Mouse (Mus musculus): Measurements from ENCODE around the gene Kif5a.

The Kif5a gene

DNA sequence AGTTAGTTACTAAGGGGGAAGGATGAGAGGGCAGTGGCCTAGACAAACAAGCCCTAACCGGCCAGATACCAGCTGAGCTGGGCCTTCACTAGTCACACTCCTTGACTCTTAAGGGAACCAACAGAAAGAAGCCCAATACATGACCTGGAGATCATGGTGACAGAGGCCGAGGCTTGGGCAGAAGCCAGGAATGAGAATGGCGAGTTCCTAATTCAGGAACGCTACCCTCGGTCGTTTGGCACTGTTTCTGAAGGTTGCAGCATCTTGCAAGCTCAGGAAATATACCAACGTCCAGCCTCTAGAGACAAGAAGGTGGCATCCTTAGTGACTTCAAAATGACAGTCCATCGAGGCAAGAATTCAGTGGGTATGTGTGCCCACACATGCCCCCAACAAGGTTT is 1.2 kb upstream of the Kif5a start:
- DNase-seq = no peak

DNA sequence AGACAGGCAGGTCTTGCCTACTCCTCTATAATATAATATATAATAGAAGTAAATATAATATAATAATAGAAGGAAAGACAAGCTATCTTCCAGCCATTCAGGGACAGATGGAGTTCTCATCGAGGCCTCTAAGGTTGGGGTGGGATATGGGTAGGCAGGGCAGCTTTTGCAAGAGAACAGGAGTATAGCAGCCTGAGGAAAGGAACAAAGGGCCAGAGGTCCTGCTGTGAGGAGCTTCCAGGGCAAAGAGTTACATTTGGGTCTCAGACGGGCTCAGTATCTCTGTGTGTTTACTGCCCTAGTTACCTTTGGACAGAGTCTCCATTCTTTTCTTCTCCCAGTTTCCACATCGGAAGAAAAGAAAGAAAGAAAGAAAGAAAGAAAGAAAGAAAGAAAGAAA is 483 bp upstream of the Kif5a start:
- DNase-seq = no peak

DNA sequence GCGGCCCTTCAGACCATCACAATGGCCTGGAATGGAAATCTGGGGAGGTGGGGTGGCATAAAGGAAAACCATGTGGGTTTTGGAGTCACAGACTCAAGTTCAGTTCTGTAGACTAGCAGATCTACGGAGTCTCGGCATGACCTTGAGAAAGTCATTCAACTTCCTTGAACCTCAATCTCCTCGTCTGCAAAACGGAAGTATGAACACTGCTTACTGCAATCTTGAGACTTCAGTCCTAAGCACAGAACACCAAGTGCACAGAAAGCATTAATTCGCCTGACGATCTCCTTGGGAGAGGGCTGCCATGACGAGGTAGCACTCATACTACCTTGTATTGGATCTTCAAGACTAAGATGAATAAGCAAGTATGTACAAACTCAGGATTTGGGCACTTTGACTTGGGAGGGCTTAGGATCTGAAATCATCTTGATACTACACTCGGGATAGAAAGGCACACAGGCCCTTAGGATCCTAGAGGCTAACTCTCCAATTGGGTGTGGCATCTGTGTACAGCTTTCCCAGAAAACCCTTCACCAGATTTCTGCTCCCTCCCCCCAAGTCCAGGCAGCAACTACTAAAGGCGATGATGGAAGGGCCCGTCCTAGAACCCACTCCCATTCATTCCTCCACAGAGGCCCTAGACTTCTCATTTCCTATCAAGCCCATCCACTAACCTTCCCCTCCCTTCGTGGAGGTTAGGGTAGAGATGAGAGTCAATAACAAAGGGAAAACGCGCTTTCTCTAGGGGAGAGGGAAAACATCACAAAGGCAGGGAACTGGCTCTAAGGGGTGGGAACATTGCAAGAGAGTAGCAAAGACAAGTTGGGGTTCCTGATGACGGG is 1.2 kb downstream of the Kif5a start:
- DNase-seq = no peak

DNA sequence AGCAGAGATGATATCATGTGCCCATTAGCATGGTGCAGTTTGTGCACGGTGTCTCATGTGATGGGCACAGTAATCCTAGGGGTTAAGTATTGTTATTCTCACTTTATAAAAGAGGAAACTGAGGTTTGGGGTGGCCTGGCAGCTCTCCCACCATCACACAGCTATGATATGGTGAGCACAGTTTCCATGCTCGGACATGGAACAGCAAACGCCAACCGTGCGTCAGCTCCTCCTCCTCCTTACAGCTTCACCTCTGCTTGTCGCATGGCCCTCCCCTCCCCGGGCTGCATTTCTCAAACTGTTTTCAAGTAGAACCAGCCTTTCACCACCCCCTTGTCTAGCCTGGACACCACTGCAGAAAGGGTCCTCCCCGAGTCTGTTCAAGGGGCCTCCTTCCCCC is 4.7 kb downstream of the Kif5a start:
- DNase-seq = no peak

DNA sequence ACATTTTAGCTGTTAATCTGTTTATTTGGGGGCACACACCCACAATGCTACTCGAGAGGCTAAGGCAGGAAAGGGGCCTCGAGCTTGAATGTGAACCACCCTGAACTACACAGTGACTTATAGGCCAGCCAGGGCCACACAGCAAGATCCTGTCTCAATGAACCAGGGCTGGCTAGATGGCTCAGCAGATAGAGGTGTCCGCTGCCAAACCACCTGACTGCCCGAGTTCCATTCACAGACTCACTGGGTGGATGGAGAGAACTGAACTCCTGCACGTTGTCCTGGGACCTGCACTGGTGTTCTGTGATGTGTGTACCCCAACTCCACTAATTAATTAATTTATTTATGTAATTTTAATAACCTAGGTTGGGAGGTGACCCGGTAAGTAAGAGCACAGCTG is 5.4 kb downstream of the Kif5a start:
- DNase-seq = no peak

DNA sequence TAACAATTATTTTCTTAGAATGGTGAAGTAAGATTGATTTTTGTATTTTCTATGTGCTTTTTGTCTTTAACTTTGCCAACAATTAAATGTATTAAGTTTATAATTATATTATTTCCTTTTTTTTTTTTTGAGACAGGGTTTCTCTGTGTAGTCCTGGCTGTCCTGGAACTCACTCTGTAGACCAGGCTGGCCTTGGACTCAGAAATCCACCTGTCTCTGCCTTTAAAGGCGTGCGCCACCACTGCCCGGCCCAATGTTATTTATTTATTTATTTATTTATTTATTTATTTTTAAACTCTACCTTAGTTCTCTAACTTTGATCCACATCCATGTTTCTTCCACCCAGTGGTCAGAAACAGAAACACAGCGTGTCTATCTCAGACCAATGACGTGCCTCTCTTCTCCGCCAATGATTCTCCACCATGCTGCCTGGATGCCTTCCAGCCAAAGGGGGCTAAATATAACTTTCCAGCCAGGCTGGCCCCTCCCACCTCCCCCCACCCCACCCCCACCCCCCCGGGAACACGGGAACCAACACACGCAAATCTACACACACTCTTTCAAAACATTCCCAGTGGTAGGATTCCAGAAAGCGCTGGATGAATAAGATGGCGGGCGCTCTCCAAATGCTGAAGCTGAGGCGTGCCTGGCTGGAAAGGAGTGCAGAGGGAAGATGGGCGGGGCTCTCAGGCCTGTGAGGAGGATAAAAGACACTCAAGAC is 7.4 kb downstream of the Kif5a start:
- DNase-seq = peak; percentile 73

DNA sequence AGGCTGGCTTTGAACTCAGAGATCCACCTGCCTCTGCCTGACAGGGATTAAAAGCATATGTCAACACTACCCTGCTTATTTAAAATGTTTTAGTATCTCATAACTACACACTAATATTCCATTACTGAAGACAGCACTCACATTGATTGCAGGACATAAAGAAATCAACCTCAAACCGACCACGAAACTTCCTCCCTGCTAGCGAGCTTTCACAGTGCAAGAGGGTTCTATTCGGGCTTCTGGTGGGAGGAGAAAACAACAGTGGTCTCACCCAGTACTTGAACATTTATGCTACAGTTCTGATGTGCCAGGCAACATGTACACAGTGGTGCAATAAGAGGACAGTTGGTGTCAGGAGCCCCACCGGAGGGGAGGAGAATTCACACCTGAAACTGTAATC is 12.3 kb downstream of the Kif5a start:
- DNase-seq = no peak

DNA sequence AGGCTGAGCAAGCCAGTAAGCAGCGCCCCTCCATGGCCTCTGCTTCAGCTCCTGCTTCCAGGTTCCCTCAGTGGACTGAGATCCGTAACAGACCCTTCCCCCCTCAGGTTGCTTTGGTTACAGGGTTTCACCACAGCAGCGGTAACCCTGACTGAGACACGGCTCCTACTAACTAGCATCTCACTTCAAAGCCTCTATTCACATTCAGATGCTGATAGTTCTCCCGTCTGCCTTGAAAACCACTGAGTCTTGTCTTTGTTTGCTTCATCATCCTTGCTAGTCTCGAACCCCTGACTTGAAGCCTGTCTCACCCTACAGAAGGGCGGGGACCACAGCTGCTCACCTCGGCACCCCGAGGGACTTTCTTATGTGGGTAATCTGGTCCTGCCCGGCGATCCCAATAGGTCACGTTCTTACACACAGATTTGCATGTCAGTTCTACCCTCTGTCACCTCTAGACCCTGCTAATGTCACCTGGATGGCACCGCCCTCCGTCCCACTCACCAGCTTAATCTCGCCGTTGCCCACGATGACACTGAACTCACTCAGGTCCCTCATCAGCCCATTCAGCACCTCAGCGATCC is 24.8 kb downstream of the Kif5a start:
- DNase-seq = no peak

DNA sequence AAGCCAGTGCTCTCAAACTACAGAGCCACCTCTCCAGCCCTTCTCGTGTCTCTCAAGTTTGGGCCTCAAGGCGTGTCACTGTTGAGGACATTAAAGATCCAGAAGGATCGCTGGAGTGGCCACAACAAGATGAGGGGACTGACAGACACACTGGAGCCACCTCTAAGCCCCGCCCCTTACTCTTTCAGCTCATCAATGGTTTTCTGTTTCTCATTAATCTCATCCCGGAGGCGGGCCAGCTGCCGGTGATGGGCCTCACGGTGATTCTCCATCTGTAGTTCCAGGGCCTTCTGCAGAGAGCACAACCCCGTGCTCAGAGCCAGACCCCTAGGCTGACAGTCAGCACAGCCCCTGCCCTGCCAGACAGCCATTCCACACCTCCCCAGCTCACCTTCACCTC is 26.6 kb downstream of the Kif5a start:
- no peak for DNase-seq

DNA sequence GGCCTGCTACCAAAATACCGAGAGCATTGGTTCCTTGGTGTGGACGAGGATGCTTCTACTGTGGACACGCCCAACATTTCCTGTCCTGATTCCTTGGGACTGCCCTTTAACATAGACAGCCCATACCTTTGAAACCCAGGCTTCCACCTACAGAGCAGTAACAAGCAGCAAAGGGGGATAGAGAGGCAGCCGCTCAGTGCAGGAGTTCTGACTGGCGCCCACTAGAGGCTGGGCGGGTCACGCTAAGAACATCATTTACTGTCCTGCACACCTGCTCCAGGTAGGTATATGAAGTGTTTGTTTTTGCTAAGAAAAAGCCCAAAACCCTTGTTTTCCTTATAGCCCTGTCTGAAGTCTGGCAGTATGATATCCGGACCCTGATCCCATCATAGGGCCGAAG is 30.0 kb downstream of the Kif5a start:
- no peak for DNase-seq

DNA sequence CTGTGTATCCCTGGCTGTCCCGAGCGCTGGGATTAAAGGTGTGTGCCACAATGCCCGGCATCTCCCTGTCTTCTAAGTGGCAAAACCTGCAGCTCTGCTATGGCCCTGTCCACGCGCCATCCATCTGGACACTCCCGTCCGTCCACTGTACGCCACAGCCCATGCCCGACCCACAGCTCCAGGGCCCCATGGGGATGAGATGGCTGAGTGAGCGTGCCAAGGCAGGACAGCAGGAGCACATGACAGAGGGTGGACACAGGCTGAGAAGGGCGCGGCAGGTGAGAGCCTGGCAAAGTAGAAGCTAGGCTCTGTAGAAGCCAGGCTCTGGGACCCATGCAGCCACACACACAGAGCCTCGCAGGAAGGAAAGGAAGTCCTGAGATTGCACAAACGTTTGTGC is 31.4 kb downstream of the Kif5a start:
- DNase-seq = no peak

DNA sequence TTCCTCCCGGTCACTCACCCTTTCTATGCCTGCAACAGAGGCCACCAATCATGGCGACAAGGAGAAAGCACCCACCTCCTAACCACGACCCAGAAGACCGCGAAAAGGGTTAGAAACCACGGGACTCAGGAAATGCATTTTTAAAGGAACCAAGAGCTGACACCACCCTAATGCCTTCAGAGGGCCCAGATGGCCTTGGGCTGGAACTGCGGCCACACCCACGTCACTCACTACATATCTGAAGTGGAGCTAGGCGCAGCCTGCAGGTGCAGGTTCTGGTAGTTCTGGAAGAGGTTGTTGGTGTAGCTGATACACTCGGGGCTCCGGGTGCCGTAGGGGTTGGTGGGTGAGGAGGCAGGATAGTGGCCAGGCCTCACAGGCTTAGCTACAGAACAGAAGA is 32.5 kb downstream of the Kif5a start:
- no peak for DNase-seq

DNA sequence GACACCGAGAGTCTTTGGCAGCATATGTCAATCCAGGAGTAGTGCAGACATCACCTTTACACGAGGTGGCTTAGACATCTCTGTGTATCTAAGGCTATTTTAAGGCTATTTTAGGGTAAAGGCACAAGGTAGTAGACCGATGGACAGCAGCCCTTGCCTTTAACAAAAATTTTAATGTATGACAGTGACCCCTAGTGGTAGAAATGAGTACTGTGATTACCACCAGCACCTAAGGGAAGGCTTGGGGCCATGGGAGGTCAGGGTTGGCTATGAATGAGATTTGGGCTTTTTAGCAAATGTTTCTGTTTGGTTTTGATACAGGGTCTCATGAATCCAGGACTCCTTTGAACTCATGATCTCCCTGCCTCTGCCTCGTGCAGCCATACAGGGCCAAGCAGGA is 34.3 kb downstream of the Kif5a start:
- peak; percentile 65 for DNase-seq

DNA sequence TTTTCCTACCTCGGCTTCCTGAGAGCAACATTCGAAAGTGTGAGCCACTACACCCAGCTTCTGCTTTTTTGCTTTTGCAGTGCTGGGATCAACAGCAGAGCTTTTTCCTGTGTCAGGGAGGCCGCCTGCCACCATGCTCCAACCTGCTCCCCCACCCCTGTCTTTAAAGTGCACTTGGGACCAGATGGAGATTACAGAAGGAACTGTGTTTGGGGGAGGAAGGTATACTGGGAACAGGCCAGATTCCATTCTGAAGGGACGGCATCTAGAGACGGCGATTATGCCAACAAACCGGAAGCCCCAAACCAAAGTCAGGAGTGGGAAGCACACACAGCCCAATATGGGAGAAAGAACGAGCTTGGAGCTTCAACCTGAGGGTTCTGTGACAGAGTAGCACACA is 36.0 kb downstream of the Kif5a start:
- no peak for DNase-seq

DNA sequence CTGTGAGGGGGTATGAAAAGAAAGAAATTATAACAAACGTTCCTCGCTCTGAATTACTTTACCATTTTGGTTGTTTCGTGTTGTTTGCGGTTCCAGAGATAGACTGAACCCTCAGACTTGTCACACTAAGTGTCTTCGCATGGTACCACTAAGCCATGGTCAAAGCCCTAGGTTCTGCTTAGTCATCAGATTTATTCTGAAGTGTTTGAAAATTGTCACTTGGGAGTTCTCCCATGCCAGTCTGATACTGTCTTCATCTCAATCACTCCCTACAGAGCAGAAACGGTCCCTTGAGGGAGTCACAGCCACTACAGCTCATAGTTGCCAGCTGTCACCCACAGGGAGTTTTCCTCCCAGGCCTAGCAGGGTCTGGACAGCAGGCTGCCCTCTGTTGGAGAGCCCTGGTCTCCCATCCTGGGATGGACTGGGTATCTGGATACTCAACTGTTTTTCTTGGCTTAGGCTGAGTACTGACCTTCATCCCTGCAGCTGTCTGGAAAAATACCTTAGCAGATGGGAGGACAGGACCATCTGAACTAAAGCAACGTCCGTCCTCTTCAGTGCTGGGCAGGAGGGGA is 36.7 kb downstream of the Kif5a start:
- peak; percentile 19 for DNase-seq

DNA sequence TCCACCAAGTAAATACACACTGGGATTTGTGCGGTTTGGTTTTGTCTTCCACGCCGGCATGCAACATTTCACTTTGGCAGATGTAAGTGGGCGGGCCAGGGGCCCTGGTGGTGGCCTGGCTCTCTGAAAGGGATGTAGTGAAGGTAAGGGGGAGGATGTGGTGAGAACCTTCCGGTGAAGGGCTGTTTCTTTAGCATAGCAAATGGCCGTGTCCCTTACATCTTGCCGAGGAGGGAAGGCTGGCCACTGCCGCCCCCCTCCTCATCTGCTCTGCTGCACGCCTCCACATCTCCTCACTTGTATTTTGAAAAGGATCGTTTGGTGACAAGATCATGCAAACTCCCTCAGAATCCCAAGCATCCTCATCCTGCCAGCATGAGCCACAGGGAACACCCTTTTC is 37.4 kb downstream of the Kif5a start:
- DNase-seq = no peak

DNA sequence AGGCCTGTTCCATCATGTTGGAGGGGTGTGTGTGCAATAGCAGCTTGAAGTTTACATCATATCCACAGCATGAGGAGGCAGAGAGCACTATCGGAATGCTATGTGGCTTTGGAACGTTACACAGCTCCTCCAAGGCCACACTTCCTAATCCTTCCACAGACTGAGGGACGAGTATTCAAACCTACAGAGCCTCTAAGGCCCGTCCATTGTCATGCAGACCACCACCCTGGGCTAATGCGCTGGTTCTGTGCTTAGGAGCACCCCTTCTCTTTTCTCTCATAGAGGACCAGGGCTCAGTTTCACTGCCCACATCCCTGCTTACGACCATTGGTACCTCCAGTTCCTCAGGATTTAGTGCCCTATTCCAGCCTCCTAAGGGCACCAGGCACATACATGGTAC is 37.9 kb downstream of the Kif5a start:
- DNase-seq = no peak

DNA sequence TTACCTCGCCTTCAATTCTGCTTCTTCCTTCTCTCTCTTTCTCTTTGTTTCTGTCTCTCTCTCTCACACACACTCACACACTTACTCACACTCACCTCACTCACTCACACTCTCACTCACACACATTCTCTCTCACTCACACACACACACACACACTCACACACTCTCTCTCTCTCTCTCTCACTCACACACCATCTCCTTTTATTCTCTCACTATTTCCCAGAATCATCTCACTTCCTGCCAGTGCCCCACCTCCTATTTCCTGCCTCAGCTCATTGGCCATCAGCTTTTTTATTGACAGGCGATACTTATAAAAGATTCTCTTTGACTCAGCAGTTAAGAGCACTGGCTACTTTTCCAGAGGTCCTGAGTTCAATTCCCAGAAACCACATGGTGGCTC is 44.8 kb downstream of the Kif5a start:
- DNase-seq = no peak

DNA sequence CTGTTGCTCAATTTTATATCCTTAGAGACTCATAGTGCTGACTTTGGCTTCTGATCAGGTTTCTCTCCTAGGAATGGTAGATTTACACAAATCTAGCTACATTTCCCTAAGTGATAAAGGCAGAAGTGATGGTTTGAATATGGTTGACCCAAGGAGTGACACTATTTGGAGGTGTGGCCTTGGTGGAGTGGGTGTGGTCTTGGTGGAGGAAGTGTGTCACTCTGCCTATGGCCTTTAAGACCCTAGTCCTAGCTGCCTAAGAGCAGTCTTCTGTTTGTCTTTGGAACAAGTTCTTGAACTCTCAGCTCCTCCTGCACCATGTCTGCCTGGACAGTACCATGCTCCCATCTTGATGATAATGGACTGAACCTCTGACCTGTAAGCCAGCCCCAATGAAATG is 46.0 kb downstream of the Kif5a start:
- DNase-seq = no peak

DNA sequence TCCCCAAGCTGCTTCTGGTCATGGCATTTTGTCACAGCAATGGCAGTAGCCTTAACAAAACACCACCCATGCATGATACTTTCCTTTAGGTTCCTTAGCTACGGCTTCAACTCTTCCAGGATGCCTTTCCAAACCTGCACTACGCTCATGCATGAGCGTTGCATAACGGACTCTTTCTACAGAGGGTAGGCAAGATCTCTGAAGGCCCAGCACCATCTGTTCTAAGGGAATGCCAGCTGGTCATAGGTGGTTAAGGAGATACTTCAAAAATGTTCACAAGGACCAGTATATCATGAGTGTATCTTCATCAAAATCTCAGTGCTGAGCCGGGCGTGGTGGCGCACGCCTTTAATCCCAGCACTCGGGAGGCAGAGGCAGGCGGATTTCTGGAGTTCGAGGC is 46.7 kb downstream of the Kif5a start:
- no peak for DNase-seq

DNA sequence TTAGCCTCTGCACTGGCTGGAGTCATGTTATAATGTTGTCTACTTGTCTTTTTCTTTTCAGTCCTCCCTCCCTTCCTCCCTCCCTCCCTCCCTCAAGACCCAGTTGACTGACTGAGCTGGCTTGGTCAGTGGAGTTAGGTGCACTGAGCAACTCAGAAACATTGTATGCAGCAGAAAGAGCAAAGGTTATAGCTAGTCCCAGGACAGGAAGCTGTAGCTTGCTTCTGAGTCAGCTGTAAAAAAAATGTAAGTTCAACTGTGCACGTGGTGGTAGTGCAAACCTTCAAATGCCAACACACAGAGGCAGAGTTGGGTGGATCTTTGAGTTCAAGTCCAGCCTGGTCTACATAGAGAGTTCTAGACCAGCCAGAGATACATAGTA is 48.7 kb downstream of the Kif5a start:
- DNase-seq = no peak

DNA sequence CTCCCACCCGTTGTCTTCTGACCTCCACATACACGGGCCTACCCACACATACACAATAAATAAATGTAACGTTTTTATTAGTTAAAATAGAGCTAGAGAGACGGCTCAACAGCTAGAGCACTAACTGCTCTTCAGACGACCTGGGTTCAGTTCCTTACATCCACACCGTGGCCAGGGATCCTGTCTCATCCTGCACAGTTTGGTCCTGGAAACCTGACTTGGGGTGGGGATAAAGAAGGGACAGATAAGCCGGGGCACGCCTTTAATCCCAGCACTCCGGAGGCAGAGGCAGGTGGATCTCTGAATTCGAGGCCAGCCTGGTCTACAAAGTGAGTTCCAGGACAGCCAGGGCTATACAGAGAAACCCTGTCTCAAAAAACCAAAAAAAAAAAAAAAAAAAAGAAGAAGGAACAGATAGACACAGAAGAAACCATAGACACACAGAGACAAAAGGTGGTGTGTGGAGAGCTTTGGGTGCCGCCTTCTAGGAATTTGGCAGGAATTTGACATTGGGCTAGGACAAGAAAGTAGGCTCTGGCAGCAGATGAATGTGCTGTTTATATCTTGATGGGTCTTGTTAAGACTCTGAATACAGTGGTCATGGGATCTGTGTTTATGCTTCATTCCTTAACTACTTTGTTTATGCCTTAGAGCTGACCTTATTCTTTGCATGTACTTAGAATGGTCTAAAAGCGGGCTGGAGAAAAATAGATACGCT is 49.3 kb downstream of the Kif5a start:
- DNase-seq = no peak

DNA sequence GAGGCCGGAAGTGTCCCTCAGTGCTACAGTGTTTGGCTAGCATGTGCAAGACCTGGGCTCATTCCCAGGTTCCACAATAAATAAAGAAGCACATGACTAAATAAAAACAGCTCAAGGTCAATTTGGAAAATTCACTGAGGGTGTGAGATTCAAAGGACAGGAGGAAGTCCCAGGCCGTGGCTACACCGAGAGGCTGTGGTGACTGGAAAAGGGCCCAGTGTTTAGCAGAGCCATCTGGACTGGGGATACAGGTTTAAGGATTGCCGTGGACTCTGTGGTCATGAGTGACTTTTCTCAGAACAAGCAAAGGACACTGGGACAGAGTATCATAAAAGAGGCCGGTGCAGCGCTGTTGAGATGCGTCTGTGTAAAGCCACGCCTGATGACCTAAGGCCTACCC is 49.9 kb downstream of the Kif5a start:
- no peak for DNase-seq

All from lung, postnatal 14 days (tissue).